Mouse (Mus musculus) cortical plate, adult 2 months (tissue): Measurements from ENCODE around the gene Scarf2.

Source experiments
- CTCF ChIP-seq: fragments of 200-500 bp; IDR thresholded peaks from 2 replicates; pipeline ENCODE4 v1.5.1; 2011; ENCODE audit warnings: mild to moderate bottlenecking, control low read depth, low read length; ENCODE audit not compliant: insufficient read depth; ENCODE audit errors: extremely low read depth
- POLR2A ChIP-seq: fragments of 200-500 bp; IDR thresholded peaks from 2 replicates; pipeline ENCODE4 v1.6.1; 2011; ENCODE audit warnings: mild to moderate bottlenecking, low read length, control low read depth; ENCODE audit not compliant: insufficient read depth; ENCODE audit errors: extremely low read depth

DNA sequence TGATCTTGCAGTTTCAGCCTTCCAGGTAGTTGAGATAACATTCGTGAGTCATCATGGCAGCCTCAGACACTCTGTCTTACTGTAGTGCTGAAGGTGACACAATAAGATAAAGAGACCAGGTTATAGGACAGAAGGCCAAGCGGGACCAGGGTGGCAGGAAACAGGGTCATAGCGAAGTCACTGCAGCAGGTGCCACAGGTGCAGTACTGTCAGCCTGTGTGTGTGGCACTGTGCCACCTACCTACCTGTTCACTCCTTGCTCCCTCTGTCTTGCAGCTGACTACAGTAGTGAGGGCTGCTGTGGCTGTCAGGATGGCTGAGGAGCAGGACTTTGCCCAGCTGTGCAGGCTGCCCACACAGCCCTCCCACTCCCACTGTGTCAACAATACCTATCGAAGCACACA lies 33.0 kb upstream of the Scarf2 start:
- no peak for TF ChIP-seq CTCF
- no peak for TF ChIP-seq POLR2A
